Mouse (Mus musculus): ENCODE results near the gene Atrnl1. TPM values are rescaled to one million over a fixed set of nuclear protein-coding genes. Genes with fewer than 3 reads are reported as not detected.

Atrnl1 gene
- polyA plus RNA-seq, 1 experiment from 2014 or later: 8.9 TPM

- Histone ChIP-seq H3K27me3 (0 out of 2 replicates have a peak, but pooled peaks cover 3% of the 10 kb centered on the region), H3K9me3 (no peaks in the 10 kb centered on the region)
- WGBS: 89% methylated on average over 6 of the region's 6 CpGs
Observed at GRCm38 (mm10) chr19:58111291-58111690, 500.5 kb downstream of the Atrnl1 start.

GRCm38 (mm10) chr19:58112151-58112550 lies 501.3 kb downstream of the Atrnl1 start:
- Histone ChIP-seq H3K9ac (replicated peaks) (no peak overlapping the region), H3K27ac (replicated peaks) (no peak overlapping the region), H3K4me1 (peaks cover 15% of the 10 kb centered on the region), H3K36me3 (no peaks in the 10 kb centered on the region), H3K9me3 (no peaks in the 10 kb centered on the region), H3K4me2 (replicated peaks) (no peak overlapping the region), H3K4me3 (no peak overlapping the region), H3K27me3 (0 out of 2 replicates have a peak, but pooled peaks cover 3% of the 10 kb centered on the region)
- 18% methylated on average over 5 of the region's 5 CpGs for WGBS
- ATAC-seq (replicated peaks): no peak

More at GRCm38 (mm10) chr19:58111291-58111690, 500.5 kb downstream of the Atrnl1 start:
- Histone ChIP-seq H3K27ac (replicated peaks) (no peak overlapping the region), H3K4me1 (peaks cover 18% of the 10 kb centered on the region), H3K4me3 (no peak overlapping the region), H3K36me3 (no peaks in the 10 kb centered on the region), H3K4me2 (replicated peaks) (no peak overlapping the region), H3K9ac (replicated peaks) (no peak overlapping the region)
- no peak for ATAC-seq (replicated peaks)

- ATAC-seq (replicated peaks): peak; percentile 89
- no peak overlapping the region for H3K9ac ChIP-seq (replicated peaks)
- 77% methylated on average over 5 of the region's 5 CpGs for WGBS
- no peak overlapping the region for H3K4me3 ChIP-seq
- H3K4me1 ChIP-seq: peaks cover 14% of the 10 kb centered on the region
- H3K27ac ChIP-seq (replicated peaks): no peak overlapping the region
- H3K4me2 ChIP-seq (replicated peaks): no peak overlapping the region
- 0 out of 2 replicates have a peak, but pooled peaks cover 3% of the 10 kb centered on the region for H3K27me3 ChIP-seq
- no peaks in the 10 kb centered on the region for H3K36me3 ChIP-seq
- H3K9me3 ChIP-seq: no peaks in the 10 kb centered on the region
Observed at GRCm38 (mm10) chr19:58113092-58113731, 502.4 kb downstream of the Atrnl1 start.

DNA sequence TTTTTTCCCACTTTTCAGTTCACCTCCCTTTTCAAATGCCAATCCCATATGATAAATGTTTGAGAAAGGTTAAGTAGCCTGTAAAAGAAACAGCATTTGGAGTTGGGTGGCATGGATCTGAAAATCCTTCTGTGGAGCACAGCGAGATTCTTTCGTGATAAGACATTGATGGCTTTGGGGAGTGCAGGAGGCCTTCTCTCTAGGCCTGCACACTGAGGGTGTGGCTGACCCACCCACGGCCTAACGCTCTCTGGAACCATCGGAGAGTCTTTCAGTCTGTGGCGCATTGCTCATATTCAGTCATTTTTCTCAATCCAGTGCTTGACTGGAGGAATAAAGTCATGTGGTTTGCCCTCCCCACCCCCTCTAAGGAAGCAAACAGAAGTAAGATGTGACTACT lies 506.8 kb downstream of the Atrnl1 start:
- H3K4me3 ChIP-seq: no peak overlapping the region
- no peak overlapping the region for H3K9ac ChIP-seq (replicated peaks)
- no peaks in the 10 kb centered on the region for H3K9me3 ChIP-seq
- H3K36me3 ChIP-seq: no peaks in the 10 kb centered on the region
- 0 out of 2 replicates have a peak overlapping the region, but pooled peaks have one; percentile 46 for H3K27ac ChIP-seq (replicated peaks)
- peaks cover 20% of the 10 kb centered on the region for H3K4me1 ChIP-seq
- ATAC-seq (replicated peaks): peak; percentile 29; the same call in 1 of the 2 replicates
- 69% methylated on average over 6 of the region's 6 CpGs for WGBS
- no peaks in the 10 kb centered on the region for H3K27me3 ChIP-seq
- peak overlapping the region; percentile 34 for H3K4me2 ChIP-seq (replicated peaks)

GRCm38 (mm10) chr19:58118141-58118835 lies 507.5 kb downstream of the Atrnl1 start:
- Histone ChIP-seq H3K27me3 (no peaks in the 10 kb centered on the region), H3K4me1 (peaks cover 16% of the 10 kb centered on the region), H3K4me3 (no peak overlapping the region), H3K9me3 (no peaks in the 10 kb centered on the region), H3K36me3 (no peaks in the 10 kb centered on the region), H3K27ac (replicated peaks) (peak overlapping the region; percentile 46; the same call in 1 of the 2 replicates), H3K9ac (replicated peaks) (no peak overlapping the region; the same call in 1 of the 2 replicates), H3K4me2 (replicated peaks) (peak overlapping the region; percentile 34)
- ATAC-seq (replicated peaks): peak; percentile 78
- 39% methylated on average over 19 of the region's 19 CpGs for WGBS

DNA sequence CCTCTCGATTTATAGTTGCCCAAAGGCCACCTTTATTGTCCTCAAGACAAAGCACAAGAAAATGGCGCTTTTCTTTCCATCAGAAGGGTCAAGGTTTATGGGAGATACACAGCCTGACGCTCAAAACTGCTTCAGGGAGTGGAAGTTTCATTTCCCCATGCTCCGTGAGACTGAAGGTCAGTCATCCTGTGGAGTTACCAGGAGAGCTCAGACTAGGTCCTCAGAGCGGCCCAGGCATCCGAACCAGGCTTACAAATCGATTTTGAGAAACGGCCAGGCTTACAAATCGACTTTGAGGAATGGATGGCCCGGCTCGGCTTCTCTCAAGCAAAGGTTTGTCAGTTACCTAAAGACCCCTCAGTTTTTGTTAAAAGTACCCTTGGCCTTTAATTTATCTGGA lies 508.0 kb downstream of the Atrnl1 start:
- ATAC-seq (replicated peaks): no peak
- no peak overlapping the region for H3K27ac ChIP-seq (replicated peaks)
- H3K4me1 ChIP-seq: peaks cover 16% of the 10 kb centered on the region
- 92% methylated on average over 11 of the region's 11 CpGs for WGBS
- H3K4me3 ChIP-seq: no peak overlapping the region
- H3K36me3 ChIP-seq: no peaks in the 10 kb centered on the region
- no peak overlapping the region for H3K4me2 ChIP-seq (replicated peaks)
- H3K9me3 ChIP-seq: no peaks in the 10 kb centered on the region
- no peaks in the 10 kb centered on the region for H3K27me3 ChIP-seq
- H3K9ac ChIP-seq (replicated peaks): no peak overlapping the region

DNA sequence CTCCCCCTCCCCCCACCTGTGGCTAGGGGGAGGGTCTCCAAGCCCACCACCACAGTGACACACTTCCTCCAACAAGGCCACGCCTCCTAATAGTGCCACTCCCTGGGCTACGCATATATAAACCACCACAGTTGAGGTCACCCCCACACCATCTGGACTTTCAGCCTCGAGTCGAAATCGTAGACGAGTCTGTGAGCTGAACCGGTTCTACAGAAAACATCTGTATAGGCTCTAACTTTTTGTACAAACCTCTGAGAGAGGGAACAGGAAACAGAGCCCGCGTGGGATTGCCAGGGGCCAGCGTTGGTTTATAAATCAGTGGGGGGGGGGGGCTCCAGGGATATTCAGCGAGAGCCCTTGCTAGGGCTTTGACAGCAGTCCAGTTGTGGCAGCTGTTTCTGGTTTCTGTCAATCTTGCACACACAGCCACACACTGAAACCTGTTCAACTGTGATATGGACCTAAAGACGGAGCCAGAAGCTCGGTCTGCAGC lies 508.9 kb downstream of the Atrnl1 start:
- Histone ChIP-seq H3K27me3 (no peaks in the 10 kb centered on the region), H3K36me3 (no peaks in the 10 kb centered on the region), H3K27ac (replicated peaks) (no peak overlapping the region), H3K9ac (replicated peaks) (no peak overlapping the region), H3K9me3 (no peaks in the 10 kb centered on the region), H3K4me3 (no peak overlapping the region), H3K4me2 (replicated peaks) (no peak overlapping the region), H3K4me1 (peaks cover 20% of the 10 kb centered on the region)
- WGBS: 87% methylated on average over 13 of the region's 13 CpGs
- ATAC-seq (replicated peaks): no peak

DNA sequence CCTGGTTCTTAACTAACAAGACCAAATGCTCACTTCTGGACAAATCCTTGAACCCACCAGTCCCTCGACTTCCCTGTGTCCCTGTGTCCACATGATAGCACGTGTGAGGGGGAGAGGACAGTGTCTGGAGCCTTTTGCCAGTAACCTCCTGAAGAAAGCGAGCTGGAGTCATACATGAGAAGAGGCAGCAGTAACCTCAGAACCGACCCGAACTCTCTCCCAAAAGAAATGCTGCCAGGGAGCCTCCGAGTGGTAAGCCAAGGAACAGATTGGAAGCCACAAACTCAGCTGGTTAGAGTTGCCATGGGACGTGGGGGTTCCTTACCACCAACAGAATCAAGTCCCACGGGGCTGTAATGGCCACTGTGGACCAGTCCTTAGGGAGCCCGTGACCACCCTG lies 509.8 kb downstream of the Atrnl1 start:
- peaks cover 21% of the 10 kb centered on the region for H3K4me1 ChIP-seq
- WGBS: 90% methylated on average over 9 of the region's 9 CpGs
- ATAC-seq (replicated peaks): no peak

GRCm38 (mm10) chr19:58121628-58122027 lies 510.8 kb downstream of the Atrnl1 start:
- no peak for ATAC-seq (replicated peaks)
- no peak overlapping the region for H3K9ac ChIP-seq (replicated peaks)
- H3K4me3 ChIP-seq: no peak overlapping the region
- no peak overlapping the region for H3K27ac ChIP-seq (replicated peaks)
- no peak overlapping the region for H3K4me2 ChIP-seq (replicated peaks)
- H3K36me3 ChIP-seq: no peaks in the 10 kb centered on the region
- H3K9me3 ChIP-seq: no peaks in the 10 kb centered on the region
- WGBS: 65% methylated on average over 6 of the region's 6 CpGs
- peaks cover 21% of the 10 kb centered on the region for H3K4me1 ChIP-seq
- H3K27me3 ChIP-seq: no peaks in the 10 kb centered on the region

More for the DNA sequence above, 509.8 kb downstream of the Atrnl1 start:
- Histone ChIP-seq H3K27ac (replicated peaks) (no peak overlapping the region), H3K9ac (replicated peaks) (no peak overlapping the region), H3K4me3 (no peak overlapping the region), H3K36me3 (no peaks in the 10 kb centered on the region), H3K9me3 (no peaks in the 10 kb centered on the region), H3K27me3 (no peaks in the 10 kb centered on the region), H3K4me2 (replicated peaks) (no peak overlapping the region)

DNA sequence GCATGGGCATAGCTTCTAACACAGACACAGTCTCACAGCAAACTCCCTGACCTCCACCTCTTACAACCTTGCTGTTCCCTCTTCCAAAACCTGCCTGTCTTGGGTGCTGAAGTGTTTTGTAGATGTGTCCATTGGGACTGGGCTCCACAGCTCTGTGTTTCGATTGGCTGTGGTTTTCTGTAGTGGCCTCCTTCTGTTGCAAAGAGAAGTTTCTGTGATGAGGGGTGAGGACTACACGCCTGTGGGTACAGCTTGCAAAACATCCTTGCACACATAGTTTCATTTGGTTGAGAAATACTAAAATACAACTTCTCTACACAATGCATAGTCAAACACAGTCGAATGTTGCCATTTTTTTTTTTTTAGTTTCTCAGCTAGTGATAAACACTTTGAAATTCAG lies 512.8 kb downstream of the Atrnl1 start:
- ATAC-seq (replicated peaks): no peak
- no peak overlapping the region for H3K9ac ChIP-seq (replicated peaks)
- H3K4me3 ChIP-seq: no peak overlapping the region
- WGBS: 94% methylated on average over 3 of the region's 3 CpGs
- H3K4me2 ChIP-seq (replicated peaks): no peak overlapping the region
- H3K36me3 ChIP-seq: no peaks in the 10 kb centered on the region
- H3K27me3 ChIP-seq: no peaks in the 10 kb centered on the region
- no peaks in the 10 kb centered on the region for H3K9me3 ChIP-seq
- H3K4me1 ChIP-seq: peaks cover 8% of the 10 kb centered on the region; the same call in 1 of the 2 replicates
- H3K27ac ChIP-seq (replicated peaks): no peak overlapping the region

DNA sequence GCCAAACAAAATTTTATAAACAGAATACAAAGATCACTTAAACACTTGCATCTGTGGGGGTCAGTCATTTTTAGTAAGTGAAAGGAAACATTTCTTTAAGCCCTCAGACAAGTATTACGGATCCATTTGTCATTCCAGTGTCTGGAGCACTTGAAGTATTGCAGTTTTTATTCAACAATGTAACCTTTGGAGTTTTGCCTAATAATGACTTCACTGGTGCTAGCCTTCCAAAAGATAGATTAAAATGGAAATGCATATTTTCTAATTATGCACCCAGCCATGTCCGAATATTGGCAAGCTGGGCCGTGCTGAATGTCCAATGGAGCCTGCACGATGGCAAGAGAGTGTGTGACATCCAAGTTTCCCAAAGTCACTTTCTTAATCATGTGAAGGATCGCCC lies 513.7 kb downstream of the Atrnl1 start:
- H3K9ac ChIP-seq (replicated peaks): no peak overlapping the region
- H3K27ac ChIP-seq (replicated peaks): no peak overlapping the region
- H3K4me3 ChIP-seq: no peak overlapping the region
- H3K36me3 ChIP-seq: no peaks in the 10 kb centered on the region
- H3K4me1 ChIP-seq: peaks cover 5% of the 10 kb centered on the region; the same call in 1 of the 2 replicates
- H3K9me3 ChIP-seq: no peaks in the 10 kb centered on the region
- no peak overlapping the region for H3K4me2 ChIP-seq (replicated peaks)
- H3K27me3 ChIP-seq: no peaks in the 10 kb centered on the region
- 64% methylated on average over 5 of the region's 5 CpGs for WGBS
- no peak for ATAC-seq (replicated peaks)

DNA sequence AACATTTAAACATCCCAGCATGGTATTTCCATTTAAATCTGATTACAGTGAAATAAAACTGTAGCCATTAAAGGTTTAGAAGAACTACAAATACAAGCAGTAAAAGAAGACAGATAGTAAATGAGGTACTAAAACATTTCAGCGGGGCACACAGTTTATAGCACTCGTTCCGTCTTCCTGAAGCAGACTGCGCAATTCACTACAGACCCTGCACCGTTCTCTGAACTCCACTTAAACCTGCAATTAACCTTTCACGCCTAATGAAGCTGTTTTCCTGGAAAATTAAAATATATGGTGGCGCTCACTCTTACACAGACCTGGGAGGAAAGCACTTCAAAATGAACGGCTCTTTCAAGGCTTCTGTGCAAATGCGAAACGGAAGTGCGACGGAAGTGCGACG lies 514.2 kb downstream of the Atrnl1 start:
- no peak overlapping the region for H3K4me2 ChIP-seq (replicated peaks)
- no peak overlapping the region for H3K4me3 ChIP-seq
- 77% methylated on average over 14 of the region's 14 CpGs for WGBS
- H3K9ac ChIP-seq (replicated peaks): no peak overlapping the region
- no peaks in the 10 kb centered on the region for H3K36me3 ChIP-seq
- no peaks in the 10 kb centered on the region for H3K9me3 ChIP-seq
- no peak for ATAC-seq (replicated peaks)
- H3K4me1 ChIP-seq: peaks cover 5% of the 10 kb centered on the region; the same call in 1 of the 2 replicates
- H3K27me3 ChIP-seq: no peaks in the 10 kb centered on the region
- H3K27ac ChIP-seq (replicated peaks): no peak overlapping the region

Data from forebrain, embryonic 15.5 days (tissue).